Mouse (Mus musculus) CH12F3 (cell line): Measurements from ENCODE around the gene Olfr325.

Source experiments
- in situ Hi-C: fragments of 300-500 bp; cut with MboI; formaldehyde crosslinking; loops from 2 replicates; pipeline ENCODE4 v1.14.3; 2020; ENCODE audit warnings: low sequenced_read_pairs

The Olfr325 gene

DNA sequence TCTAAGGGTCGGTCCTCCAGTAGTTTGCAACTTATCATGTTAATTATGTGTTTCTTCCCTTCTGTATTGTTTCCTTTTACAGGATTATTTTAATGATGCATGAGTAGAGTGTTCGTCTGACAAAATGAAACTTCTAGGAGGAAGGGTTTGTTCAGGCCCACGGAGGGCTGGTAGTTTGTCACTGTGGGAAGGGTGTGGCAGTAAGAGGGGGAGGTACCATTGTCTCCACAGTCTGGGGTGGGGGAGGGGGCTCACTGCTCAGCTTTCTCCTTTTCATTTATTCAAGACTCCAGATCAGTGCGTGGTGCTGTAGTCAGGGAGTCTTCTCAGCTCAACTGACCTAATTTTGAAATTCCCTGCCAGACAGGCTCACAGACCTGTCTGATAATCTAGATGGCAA lies 48.6 kb downstream of the Olfr325 start:
- in situ Hi-C loops = loop anchor here (25.0 kb wide), 1 partner anchor 389 kb away; no protein-coding TSS in a partner anchor

DNA sequence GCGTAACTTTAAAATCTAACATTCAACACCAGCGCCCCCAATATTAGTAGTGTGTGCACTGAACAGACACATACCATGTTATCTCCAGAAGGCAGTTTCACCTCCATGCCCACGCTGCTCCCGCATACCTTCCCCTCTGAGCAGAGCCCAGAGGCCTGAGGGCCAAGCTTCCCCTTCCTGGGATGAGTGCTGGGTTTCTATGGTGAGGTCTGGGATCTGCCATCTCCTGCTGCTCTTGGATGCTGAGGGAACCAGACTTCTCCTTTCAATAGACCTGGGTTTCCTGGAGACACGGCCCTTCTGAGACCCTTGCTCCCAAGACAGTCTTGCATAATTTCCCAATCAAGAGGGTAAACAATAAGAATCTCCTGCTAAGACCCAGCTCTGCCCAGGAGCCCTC lies 52.9 kb downstream of the Olfr325 start, which contains the start of gene Olfr323:
Gene Olfr323, minus strand, starts transcription at position 101 of the 400 bp plus-strand sequence.
- in situ Hi-C loops = loop anchor here (25.0 kb wide), 1 partner anchor 393 kb away; no protein-coding TSS in a partner anchor
